Mouse (Mus musculus) thymus, adult 2 months (tissue): ENCODE measurements around the gene Acsm2.

Experiments used
- CTCF ChIP-seq: fragments of 200-500 bp; IDR thresholded peaks from 2 replicates; pipeline ENCODE4 v1.5.1; 2012; ENCODE audit warnings: mild to moderate bottlenecking, control low read depth, low read length, moderate library complexity, borderline replicate concordance; ENCODE audit not compliant: control insufficient read depth, poor library complexity, insufficient read depth; ENCODE audit errors: extremely low read depth
- POLR2A ChIP-seq: fragments of 200-500 bp; IDR thresholded peaks from 2 replicates; pipeline ENCODE4 v1.6.1; 2012; ENCODE audit warnings: mild to moderate bottlenecking, low read length, control low read depth, moderate library complexity; ENCODE audit not compliant: control insufficient read depth, poor library complexity, insufficient read depth; ENCODE audit errors: extremely low read depth

- no peak for TF ChIP-seq CTCF
- TF ChIP-seq POLR2A = no peak
These were observed 40.5 kb downstream of the Acsm2 start for GRCm38 (mm10) chr7:119594530-119595107.
